Mouse (Mus musculus): ENCODE measurements around the gene Cited2. TPM values are rescaled to one million over a fixed set of nuclear protein-coding genes. Genes with fewer than 3 reads are reported as not detected.
A peak's percentile ranks its signal among the peaks of the same experiment; 100 is the strongest.

Cited2 gene
- total and polyA plus RNA-seq, 2 experiments from 2014 or later: 57.7 to 66.1 TPM

- 83% methylated on average over 3 of the region's 3 CpGs for WGBS
- H3K27ac ChIP-seq (ENCODE audit: low read depth, low read length): no peak overlapping the region
- H3K9me3 ChIP-seq (ENCODE audit: low read length): no peaks in the 10 kb centered on the region
- no peaks in the 10 kb centered on the region for H3K27me3 ChIP-seq (ENCODE audit: insufficient read depth, low read length)
- no peaks in the 10 kb centered on the region for H3K4me1 ChIP-seq (ENCODE audit: insufficient read depth)
- no peak overlapping the region for H3K4me2 ChIP-seq (ENCODE audit: low read depth)
- H3K4me3 ChIP-seq (ENCODE audit: low read depth, low read length): no peak overlapping the region
- ATAC-seq: no peak
- TF ChIP-seq CTCF (IDR thresholded peaks at IDR 0.05; ENCODE audit: low read depth): no peak
- no peak overlapping the region for H3K9ac ChIP-seq
- no peaks in the 10 kb centered on the region for H3K36me3 ChIP-seq (ENCODE audit: insufficient read depth)
- no peak for DNase-seq
Measured at GRCm38 (mm10) chr10:17710753-17711152, 12.3 kb upstream of the Cited2 start.

DNA sequence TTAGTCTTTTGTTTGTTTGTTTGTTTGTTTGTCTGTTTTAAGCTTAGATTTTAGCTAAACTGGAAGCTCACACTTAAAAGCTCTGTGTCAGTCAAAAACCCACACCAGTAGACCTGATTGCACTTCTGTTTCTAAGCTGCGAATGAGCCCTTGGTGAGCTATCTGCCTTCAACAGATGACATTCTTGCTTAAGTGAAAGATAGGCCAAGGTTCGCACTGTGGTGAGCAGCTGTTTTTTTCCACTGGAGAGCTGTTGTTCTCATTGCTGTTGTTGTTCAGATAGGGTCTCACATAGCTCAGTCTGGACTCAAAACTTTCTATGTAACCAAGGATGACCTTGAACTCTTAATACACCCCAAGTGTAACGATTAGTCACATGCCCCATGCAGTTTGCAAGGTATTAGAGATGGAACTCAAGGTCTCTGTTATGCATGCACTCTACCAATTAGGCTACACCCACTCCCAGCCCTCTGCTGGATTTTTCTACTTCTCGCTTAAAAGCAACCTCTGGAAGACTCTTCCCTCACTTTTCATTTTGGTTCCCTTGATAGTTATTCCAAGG is 3.9 kb upstream of the Cited2 start:
- H3K36me3 ChIP-seq (ENCODE audit: insufficient read depth): no peaks in the 10 kb centered on the region
- no peaks in the 10 kb centered on the region for H3K27me3 ChIP-seq (ENCODE audit: insufficient read depth, low read length)
- no peak overlapping the region for H3K27ac ChIP-seq (ENCODE audit: low read depth, low read length)
- H3K4me1 ChIP-seq (ENCODE audit: insufficient read depth): no peaks in the 10 kb centered on the region; the same call in 1 of the 2 replicates
- TF ChIP-seq CTCF (IDR thresholded peaks at IDR 0.05; ENCODE audit: low read depth): no peak
- H3K4me3 ChIP-seq (ENCODE audit: low read depth, low read length): no peak overlapping the region
- WGBS: 89% methylated on average over 4 of the region's 4 CpGs
- no peak overlapping the region for H3K4me2 ChIP-seq (ENCODE audit: low read depth)
- ATAC-seq: no peak
- DNase-seq: no peak
- H3K9ac ChIP-seq: no peak overlapping the region
- H3K9me3 ChIP-seq (ENCODE audit: low read length): no peaks in the 10 kb centered on the region

GRCm38 (mm10) chr10:17719646-17720045 is 3.4 kb upstream of the Cited2 start:
- H3K9ac ChIP-seq: no peak overlapping the region
- 92% methylated on average over 5 of the region's 5 CpGs for WGBS
- no peak overlapping the region for H3K4me2 ChIP-seq (ENCODE audit: low read depth)
- H3K27ac ChIP-seq (ENCODE audit: low read depth, low read length): no peak overlapping the region
- H3K4me1 ChIP-seq (ENCODE audit: insufficient read depth): no peaks in the 10 kb centered on the region; the same call in 1 of the 2 replicates
- H3K9me3 ChIP-seq (ENCODE audit: low read length): no peaks in the 10 kb centered on the region
- no peaks in the 10 kb centered on the region for H3K36me3 ChIP-seq (ENCODE audit: insufficient read depth)
- no peak for DNase-seq
- no peaks in the 10 kb centered on the region for H3K27me3 ChIP-seq (ENCODE audit: insufficient read depth, low read length)
- no peak overlapping the region for H3K4me3 ChIP-seq (ENCODE audit: low read depth, low read length)
- ATAC-seq: no peak
- no peak for TF ChIP-seq CTCF (IDR thresholded peaks at IDR 0.05; ENCODE audit: low read depth)

DNA sequence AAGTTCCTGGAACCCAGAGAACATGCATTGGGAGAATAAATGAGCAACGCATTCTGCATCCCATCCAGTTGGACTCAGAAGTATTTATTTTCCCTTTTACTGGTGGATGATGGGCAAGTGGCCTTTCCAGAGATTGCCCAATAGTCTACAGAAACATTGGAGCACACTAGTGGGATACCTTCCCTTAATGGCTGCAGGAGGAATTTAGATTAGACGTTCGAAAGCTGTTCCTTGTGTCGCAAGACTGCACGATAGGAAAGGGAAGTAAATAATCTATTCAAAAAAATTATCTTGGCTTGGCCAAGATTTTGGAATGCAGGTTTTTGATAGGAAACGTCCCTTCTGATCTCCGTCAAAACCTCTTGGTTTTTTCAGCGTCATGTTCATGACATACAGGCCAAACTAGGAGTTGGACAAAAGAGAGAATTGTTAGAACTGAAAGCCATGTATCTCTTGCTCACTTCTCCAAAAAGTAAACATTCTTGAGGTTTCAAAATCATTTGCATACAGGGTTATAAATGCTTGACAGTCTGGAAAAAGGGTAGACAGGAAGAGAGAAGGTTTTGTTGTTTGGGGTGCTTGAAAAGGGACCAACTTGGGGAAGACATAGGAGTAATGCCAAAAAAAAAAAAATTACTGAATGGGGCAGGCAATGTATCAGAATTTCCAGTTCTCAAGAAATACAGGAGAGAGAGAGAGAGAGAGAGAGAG is 2.0 kb upstream of the Cited2 start:
- no peak for TF ChIP-seq CTCF (IDR thresholded peaks at IDR 0.05; ENCODE audit: low read depth)
- DNase-seq (no peak), ATAC-seq (no peak)

DNA sequence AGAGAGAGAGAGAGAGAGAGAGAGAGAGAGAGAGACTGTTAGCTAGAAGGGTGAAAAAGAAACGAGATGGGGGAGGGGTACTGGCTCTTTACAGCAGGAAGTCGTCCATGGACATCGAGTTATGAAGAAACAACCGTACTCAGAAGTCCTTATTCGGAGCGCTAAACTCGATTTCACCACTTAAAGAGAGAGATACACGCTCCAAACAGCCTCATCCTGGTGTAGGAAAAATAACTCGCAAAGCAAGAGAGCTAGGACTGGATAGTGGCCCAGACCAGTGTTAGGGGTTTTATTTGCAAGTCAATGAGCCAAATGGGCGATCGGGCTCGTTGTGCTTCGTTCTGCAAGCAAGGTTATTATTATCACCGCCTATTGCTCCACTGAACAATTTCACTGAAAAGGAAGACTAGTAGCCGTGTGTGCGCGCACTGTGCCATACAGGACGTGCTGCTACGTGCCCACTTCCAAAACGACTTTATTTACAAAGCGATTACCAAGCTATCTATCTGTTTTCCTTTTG is 1.4 kb upstream of the Cited2 start:
- peak; percentile 1; the same call in 1 of the 2 replicates for ATAC-seq
- under 1% methylated on average over 21 of the region's 21 CpGs for WGBS
- peak overlapping the region; percentile 73 for H3K4me2 ChIP-seq (ENCODE audit: low read depth)

More for the DNA sequence above, 2.0 kb upstream of the Cited2 start:
- no peak overlapping the region for H3K27ac ChIP-seq (ENCODE audit: low read depth, low read length)
- no peak overlapping the region for H3K9ac ChIP-seq
- peak overlapping the region; percentile 96 for H3K4me3 ChIP-seq (ENCODE audit: low read depth, low read length)
- no peaks in the 10 kb centered on the region for H3K36me3 ChIP-seq (ENCODE audit: insufficient read depth)
- H3K9me3 ChIP-seq (ENCODE audit: low read length): no peaks in the 10 kb centered on the region
- peak overlapping the region; percentile 73 for H3K4me2 ChIP-seq (ENCODE audit: low read depth)
- H3K4me1 ChIP-seq (ENCODE audit: insufficient read depth): peaks cover 2% of the 10 kb centered on the region; the same call in 1 of the 2 replicates
- 69% methylated on average over 8 of the region's 8 CpGs for WGBS
- no peaks in the 10 kb centered on the region for H3K27me3 ChIP-seq (ENCODE audit: insufficient read depth, low read length)

GRCm38 (mm10) chr10:17722158-17722557 is 860 bp upstream of the Cited2 start:
- Histone ChIP-seq H3K9me3 (ENCODE audit: low read length) (no peaks in the 10 kb centered on the region), H3K4me2 (ENCODE audit: low read depth) (peak overlapping the region; percentile 73), H3K27ac (ENCODE audit: low read depth, low read length) (peak overlapping the region; percentile 99), H3K36me3 (ENCODE audit: insufficient read depth) (no peaks in the 10 kb centered on the region), H3K4me1 (ENCODE audit: insufficient read depth) (peaks cover 8% of the 10 kb centered on the region; the same call in 1 of the 2 replicates), H3K27me3 (ENCODE audit: insufficient read depth, low read length) (no peaks in the 10 kb centered on the region), H3K9ac (peak overlapping the region; percentile 97), H3K4me3 (ENCODE audit: low read depth, low read length) (peak overlapping the region; percentile 96)
- peak; percentile 44 for TF ChIP-seq CTCF (IDR thresholded peaks at IDR 0.05; ENCODE audit: low read depth)
- peak; percentile 82 for ATAC-seq
- peak; percentile 96 for DNase-seq
- under 1% methylated on average over 24 of the region's 24 CpGs for WGBS

More for the DNA sequence above, 1.4 kb upstream of the Cited2 start:
- Histone ChIP-seq H3K27me3 (ENCODE audit: insufficient read depth, low read length) (no peaks in the 10 kb centered on the region), H3K4me3 (ENCODE audit: low read depth, low read length) (peak overlapping the region; percentile 96), H3K4me1 (ENCODE audit: insufficient read depth) (peaks cover 8% of the 10 kb centered on the region; the same call in 1 of the 2 replicates), H3K9ac (peak overlapping the region; percentile 97), H3K27ac (ENCODE audit: low read depth, low read length) (peak overlapping the region; percentile 99), H3K9me3 (ENCODE audit: low read length) (no peaks in the 10 kb centered on the region), H3K36me3 (ENCODE audit: insufficient read depth) (no peaks in the 10 kb centered on the region)
- no peak for TF ChIP-seq CTCF (IDR thresholded peaks at IDR 0.05; ENCODE audit: low read depth)
- no peak for DNase-seq

DNA sequence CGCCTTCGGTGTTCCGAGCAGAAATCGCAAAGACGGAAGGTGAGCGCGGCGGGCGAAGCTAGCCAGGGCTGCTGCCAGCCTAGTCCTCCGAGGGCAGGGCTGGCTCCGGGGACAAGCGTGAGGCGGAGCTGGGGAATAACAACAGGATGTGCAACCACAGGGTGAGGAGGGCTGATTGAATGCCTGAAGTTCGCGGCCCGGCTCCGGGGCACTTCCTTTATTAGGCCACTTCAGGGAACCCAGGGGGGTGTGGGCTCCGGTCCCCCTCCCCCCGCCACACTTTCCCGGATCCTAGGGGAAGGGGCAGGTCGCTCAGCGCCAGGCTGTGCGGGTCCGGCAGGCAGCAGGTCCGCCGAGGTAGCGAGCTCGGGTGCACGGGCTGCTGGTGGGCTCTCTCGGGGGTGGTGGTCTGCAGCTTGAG is 413 bp downstream of the Cited2 start:
- WGBS: 1% methylated on average over 29 of the region's 30 CpGs
- Histone ChIP-seq H3K9ac (peak overlapping the region; percentile 97), H3K27me3 (ENCODE audit: insufficient read depth, low read length) (no peaks in the 10 kb centered on the region), H3K9me3 (ENCODE audit: low read length) (no peaks in the 10 kb centered on the region), H3K4me2 (ENCODE audit: low read depth) (peak overlapping the region; percentile 73), H3K27ac (ENCODE audit: low read depth, low read length) (peak overlapping the region; percentile 99), H3K4me1 (ENCODE audit: insufficient read depth) (peaks cover 8% of the 10 kb centered on the region; the same call in 1 of the 2 replicates), H3K4me3 (ENCODE audit: low read depth, low read length) (peak overlapping the region; percentile 96), H3K36me3 (ENCODE audit: insufficient read depth) (no peaks in the 10 kb centered on the region)
- TF ChIP-seq CTCF (IDR thresholded peaks at IDR 0.05; ENCODE audit: low read depth): no peak
- DNase-seq (no peak), ATAC-seq (peak; percentile 30)

Data from forebrain, postnatal 0 days (tissue).